Mouse (Mus musculus): ENCODE results near the gene Zyx.

- TF ChIP-seq CTCF (IDR thresholded peaks at IDR 0.05; ENCODE audit: low read depth, low read length) (no peak), POLR2A (IDR thresholded peaks at IDR 0.05; ENCODE audit: borderline replicate concordance, low read depth, low read length) (no peak)
Observed at GRCm38 (mm10) chr6:42310427-42311053, 38.9 kb upstream of the Zyx start.
